Mouse (Mus musculus) forebrain, postnatal 0 days (tissue): Measurements from ENCODE around the gene Fam167b. TPM values are rescaled to one million over a fixed set of nuclear protein-coding genes. Genes with fewer than 3 reads are reported as not detected.

Experiments used
- ATAC-seq: fragments of 200-750 bp; cut with Nextera tagmentation; 2 replicates; pipeline ENCODE4 v1.8.0; 2017; ENCODE audit warnings: mild to moderate bottlenecking, moderate library complexity
- DNase-seq: peaks from one replicate; pipeline ENCODE4 v3.0.0-alpha.2; 2015
- H3K27ac ChIP-seq: fragments of 300-500 bp; sonication (generic); 2 replicates; pipeline ENCODE4 v1.5.1; 2014; ENCODE audit warnings: low read depth, mild to moderate bottlenecking, antibody characterized with exemption, low read length, moderate library complexity, mixed read lengths
- H3K27me3 ChIP-seq: fragments of 300-500 bp; sonication (generic); 2 replicates; pipeline ENCODE4 v1.6.1; 2014; ENCODE audit warnings: mild to moderate bottlenecking, low read length, mixed read lengths; ENCODE audit not compliant: insufficient read depth
- H3K36me3 ChIP-seq: fragments of 300-500 bp; sonication (generic); 2 replicates; pipeline ENCODE4 v1.6.1; 2014; ENCODE audit warnings: mild to moderate bottlenecking, moderate library complexity; ENCODE audit not compliant: insufficient read depth
- H3K4me1 ChIP-seq: fragments of 300-500 bp; sonication (generic); 2 replicates; pipeline ENCODE4 v1.6.1; 2014; ENCODE audit warnings: antibody characterized with exemption; ENCODE audit not compliant: insufficient read depth
- H3K4me2 ChIP-seq: fragments of 300-500 bp; sonication (generic); 2 replicates; pipeline ENCODE4 v1.6.1; 2014; ENCODE audit warnings: low read depth, mild to moderate bottlenecking, moderate library complexity
- H3K4me3 ChIP-seq: fragments of 300-500 bp; sonication (generic); 2 replicates; pipeline ENCODE4 v1.5.1; 2014; ENCODE audit warnings: low read depth, low read length, mixed read lengths
- H3K9ac ChIP-seq: fragments of 300-500 bp; sonication (generic); 2 replicates; pipeline ENCODE4 v1.6.1; 2014; ENCODE audit warnings: mild to moderate bottlenecking
- H3K9me3 ChIP-seq: fragments of 300-500 bp; sonication (generic); 2 replicates; pipeline ENCODE4 v1.6.1; 2016; ENCODE audit warnings: low read length
- CTCF ChIP-seq: sonication (generic); IDR thresholded peaks from 2 replicates; pipeline ENCODE4 v1.5.1; 2016; ENCODE audit warnings: antibody characterized with exemption, control low read depth, low read depth
- WGBS: fragments of 180-500 bp; shearing (Covaris S2); extraction: QIAGEN DNeasy Blood & Tissue Kit; methylation state at CpG from one replicate; pipeline ENCODE4 v1.1.7; 2014; 5-methylcytosine and 5-hydroxymethylcytosine counted together
- polyA plus RNA-seq: library from polyadenylated mRNA; unstranded; fragments of >200 nt; fragmentation: Nextera tagmentation; extraction: Ambion mirVana; gene quantifications from 2 replicates; pipeline ENCODE4 v1.2.1, GENCODE M21; 2015
- total RNA-seq: library from RNA; depleted of rRNA; stranded (reverse); fragments of >200 nt; gene quantifications from 2 replicates; pipeline ENCODE4 v1.2.3, GENCODE M21; 2014

Gene Fam167b
- total and polyA plus RNA-seq, 2 experiments from 2014 or later, result not detected

DNA sequence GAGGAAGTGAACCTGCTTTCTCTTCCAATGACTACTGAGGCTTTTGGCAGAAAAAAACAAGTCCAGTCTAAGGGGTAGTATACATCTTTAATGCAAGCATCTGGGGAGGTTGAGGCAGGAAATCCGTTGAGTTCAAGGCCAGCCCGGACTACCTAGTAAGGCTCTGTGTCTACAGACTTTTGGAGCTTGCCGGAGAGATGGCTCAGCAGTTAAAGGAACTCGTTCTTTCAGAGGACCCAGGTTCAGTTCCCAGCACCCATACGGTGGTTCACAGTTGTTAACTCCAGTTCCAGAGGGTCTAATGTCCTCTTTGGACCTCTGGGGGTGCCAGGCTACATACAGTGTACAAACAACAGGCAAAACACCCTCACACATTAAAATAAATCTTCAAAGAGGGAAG, 39.7 kb upstream of the Fam167b start:
- ATAC-seq, result no peak
- no peak for TF ChIP-seq CTCF
- 91% methylated on average over 5 of the region's 5 CpGs for WGBS
- Histone ChIP-seq H3K4me2 (peak overlapping the region; percentile 93), H3K9me3 (no peaks in the 10 kb centered on the region), H3K4me1 (peaks cover 22% of the 10 kb centered on the region), H3K36me3 (peaks cover 13% of the 10 kb centered on the region; the same call in 1 of the 2 replicates), H3K9ac (peak overlapping the region; percentile 91; the same call in 1 of the 2 replicates), H3K27ac (peak overlapping the region; percentile 95), H3K27me3 (no peaks in the 10 kb centered on the region), H3K4me3 (peak overlapping the region; percentile 65)
- DNase-seq, result no peak

GRCm38 (mm10) chr4:129617121-129617641, 38.8 kb upstream of the Fam167b start:
- Histone ChIP-seq H3K4me3 (no peak overlapping the region), H3K27ac (no peak overlapping the region), H3K36me3 (peaks cover 13% of the 10 kb centered on the region; the same call in 1 of the 2 replicates), H3K4me1 (peaks cover 13% of the 10 kb centered on the region), H3K9ac (no peak overlapping the region), H3K27me3 (no peaks in the 10 kb centered on the region), H3K4me2 (no peak overlapping the region), H3K9me3 (no peaks in the 10 kb centered on the region)
- ATAC-seq (no peak), DNase-seq (no peak)
- no peak for TF ChIP-seq CTCF
- WGBS, result 96% methylated on average over 7 of the region's 7 CpGs

DNA sequence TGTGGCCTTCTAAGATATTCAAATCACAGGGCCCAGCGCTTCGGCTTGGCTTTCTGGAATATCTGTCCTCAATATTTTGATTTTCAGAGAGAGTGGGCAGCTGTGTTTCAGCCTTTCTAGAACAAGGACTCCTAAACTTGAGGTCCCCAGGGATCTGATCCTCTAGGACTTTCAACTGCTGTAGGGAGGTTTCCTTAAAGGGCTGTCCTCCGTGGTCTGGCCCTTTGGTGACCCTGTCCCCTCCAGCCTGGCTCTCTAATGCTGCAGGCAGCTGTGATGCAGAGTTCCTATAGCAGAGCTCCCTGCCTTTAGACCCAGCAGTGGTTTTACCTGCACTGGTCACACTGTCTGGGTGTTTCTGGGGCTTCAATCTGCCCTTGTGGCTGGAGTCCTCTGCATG, 38.3 kb upstream of the Fam167b start:
- H3K9ac ChIP-seq, result no peak overlapping the region
- H3K4me3 ChIP-seq, result no peak overlapping the region
- H3K9me3 ChIP-seq, result no peaks in the 10 kb centered on the region
- WGBS, result 92% methylated on average over 3 of the region's 3 CpGs
- H3K4me2 ChIP-seq, result no peak overlapping the region
- H3K36me3 ChIP-seq, result peaks cover 13% of the 10 kb centered on the region; the same call in 1 of the 2 replicates
- H3K4me1 ChIP-seq, result peaks cover 8% of the 10 kb centered on the region; the same call in 1 of the 2 replicates
- DNase-seq, result no peak
- TF ChIP-seq CTCF, result no peak
- H3K27ac ChIP-seq, result no peak overlapping the region
- no peak for ATAC-seq
- no peaks in the 10 kb centered on the region for H3K27me3 ChIP-seq

DNA sequence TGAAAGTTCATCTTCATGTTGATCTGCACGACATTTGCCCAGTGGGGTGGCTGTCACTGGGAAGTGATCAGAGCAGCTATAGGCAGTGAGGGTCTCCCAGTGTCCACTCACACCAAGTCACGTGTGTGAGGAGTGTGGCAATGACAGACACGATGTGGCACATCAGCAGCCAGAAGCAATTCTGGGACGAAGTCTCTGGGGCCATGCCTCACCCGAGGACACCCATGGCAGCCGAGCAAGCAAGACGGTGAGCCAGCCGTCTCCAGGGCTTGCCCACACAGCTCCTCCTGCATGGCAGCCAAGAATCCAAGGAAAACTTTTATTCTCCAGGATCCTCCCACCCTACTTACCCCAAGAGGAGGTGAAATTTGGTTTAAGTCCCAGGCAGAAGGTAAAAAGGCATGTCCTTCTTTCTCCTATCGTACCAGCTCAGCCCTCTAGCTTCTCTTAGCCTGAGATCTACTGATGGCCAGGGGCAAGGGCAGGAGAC, 37.5 kb upstream of the Fam167b start:
- 89% methylated on average over 9 of the region's 9 CpGs for whole genome bisulfite sequencing
- DNase-seq, result no peak

DNA sequence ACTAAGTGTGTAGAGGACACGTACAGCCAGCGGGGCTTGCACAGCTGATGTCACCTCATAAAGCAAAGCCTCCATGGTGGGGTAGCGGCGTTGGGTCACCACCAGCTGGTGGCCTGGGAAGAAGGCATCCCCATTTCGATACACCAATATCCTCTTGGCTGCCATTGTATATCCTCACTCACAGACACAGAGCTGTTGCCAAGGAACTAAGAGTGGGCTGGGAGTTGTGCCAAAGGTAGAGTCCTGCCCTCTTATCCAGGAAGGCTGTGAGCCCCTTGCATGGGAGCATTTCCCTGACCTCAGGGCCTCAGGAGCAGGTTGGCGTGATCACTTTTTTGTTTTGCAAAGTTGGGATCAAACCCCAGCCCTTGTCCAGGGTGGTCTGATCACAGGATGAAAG, 35.7 kb upstream of the Fam167b start, which contains the start of gene Dcdc2b:
TSS of gene Dcdc2b (minus strand) at position 165 of the 400 bp plus-strand sequence.
- Histone ChIP-seq H3K4me3 (no peak within 1 kb of the TSS), H3K36me3 (peaks cover 13% of the 10 kb centered on the region), H3K9ac (no peak within 1 kb of the TSS), H3K27me3 (no peaks in the 10 kb centered on the region), H3K27ac (no peak within 1 kb of the TSS), H3K9me3 (no peaks in the 10 kb centered on the region), H3K4me1 (peaks cover 8% of the 10 kb centered on the region; the same call in 1 of the 2 replicates), H3K4me2 (no peak within 1 kb of the TSS)
- WGBS, result 71% methylated on average over 6 of the region's 6 CpGs
- no peak for DNase-seq
- ATAC-seq, result no peak
- no peak for TF ChIP-seq CTCF

More for the DNA sequence above, 37.5 kb upstream of the Fam167b start:
- peaks cover 12% of the 10 kb centered on the region; the same call in 1 of the 2 replicates for H3K36me3 ChIP-seq
- no peaks in the 10 kb centered on the region for H3K9me3 ChIP-seq
- H3K27ac ChIP-seq, result no peak overlapping the region
- no peak for TF ChIP-seq CTCF
- no peak overlapping the region for H3K4me3 ChIP-seq
- H3K4me2 ChIP-seq, result no peak overlapping the region
- peaks cover 8% of the 10 kb centered on the region; the same call in 1 of the 2 replicates for H3K4me1 ChIP-seq
- H3K9ac ChIP-seq, result no peak overlapping the region
- no peaks in the 10 kb centered on the region for H3K27me3 ChIP-seq
- no peak for ATAC-seq

DNA sequence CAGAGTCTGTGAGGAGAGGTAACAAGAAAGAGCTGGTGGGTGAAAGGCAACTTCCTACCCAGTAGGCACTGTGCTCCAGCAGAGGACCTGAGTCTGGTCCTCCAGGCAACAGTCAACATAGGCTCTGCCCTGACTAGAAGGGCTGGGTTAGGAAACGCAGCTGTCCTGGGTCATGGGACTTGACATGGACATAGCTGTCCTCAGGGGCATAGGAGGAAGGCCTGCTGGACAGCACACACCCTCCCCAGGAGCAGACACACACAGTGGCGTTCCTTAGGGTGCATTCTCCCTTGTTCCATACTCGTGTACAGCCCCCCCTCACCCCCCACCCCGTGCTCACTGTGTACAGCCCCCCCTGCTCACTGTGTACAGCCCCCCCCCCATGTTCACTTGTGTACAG, 32.1 kb upstream of the Fam167b start:
- H3K4me2 ChIP-seq, result no peak overlapping the region

DNA sequence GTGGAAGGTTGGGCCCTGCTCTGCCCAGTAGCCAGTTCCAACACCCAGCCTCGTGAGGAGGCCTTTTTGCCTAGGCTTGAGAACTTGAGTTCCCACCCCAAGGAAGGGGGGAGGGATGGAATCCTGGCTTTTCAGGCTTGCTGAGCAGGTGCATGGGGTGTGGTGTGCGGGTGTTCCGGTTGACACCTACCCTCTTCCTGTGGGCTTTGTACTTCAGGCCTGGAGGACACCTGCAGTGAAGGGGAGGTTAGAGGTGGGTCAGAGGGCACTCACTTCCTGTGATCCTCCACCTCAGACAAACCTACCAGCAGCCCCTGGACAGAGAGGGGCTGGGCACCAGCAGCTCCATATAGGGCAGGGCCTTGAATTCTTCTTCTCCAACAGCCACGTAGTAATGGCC, 31.7 kb upstream of the Fam167b start:
- H3K36me3 ChIP-seq, result peaks cover 23% of the 10 kb centered on the region
- no peak for TF ChIP-seq CTCF
- no peak overlapping the region for H3K4me3 ChIP-seq
- H3K4me1 ChIP-seq, result no peaks in the 10 kb centered on the region
- ATAC-seq, result no peak
- no peak for DNase-seq
- 81% methylated on average over 4 of the region's 4 CpGs for WGBS
- H3K9me3 ChIP-seq, result no peaks in the 10 kb centered on the region
- H3K27ac ChIP-seq, result no peak overlapping the region
- no peak overlapping the region for H3K9ac ChIP-seq
- H3K27me3 ChIP-seq, result no peaks in the 10 kb centered on the region
- no peak overlapping the region for H3K4me2 ChIP-seq

More for the DNA sequence above, 32.1 kb upstream of the Fam167b start:
- Histone ChIP-seq H3K27ac (no peak overlapping the region), H3K4me3 (no peak overlapping the region), H3K36me3 (peaks cover 20% of the 10 kb centered on the region), H3K27me3 (no peaks in the 10 kb centered on the region), H3K4me1 (no peaks in the 10 kb centered on the region), H3K9me3 (no peaks in the 10 kb centered on the region), H3K9ac (no peak overlapping the region)
- no peak for ATAC-seq
- DNase-seq, result no peak
- 68% methylated on average over 4 of the region's 4 CpGs for WGBS
- no peak for TF ChIP-seq CTCF
